Mouse (Mus musculus) heart, adult 11 months (tissue): Measurements from ENCODE around the gene Med20.
A peak's percentile ranks its signal among the peaks of the same experiment; 100 is the strongest.
"Not testable (repeated sequence)": the region's sequence is repeated elsewhere in the genome, so short reads cannot be mapped to it uniquely, and the experiment has no call there.

ENCODE experiments used
- DNase-seq: peaks from one replicate; pipeline ENCODE4 v3.0.0; 2022

Med20 gene

GRCm38 (mm10) chr17:47597261-47597660 is 14.1 kb upstream of the Med20 start:
- DNase-seq, result peak; percentile 93

DNA sequence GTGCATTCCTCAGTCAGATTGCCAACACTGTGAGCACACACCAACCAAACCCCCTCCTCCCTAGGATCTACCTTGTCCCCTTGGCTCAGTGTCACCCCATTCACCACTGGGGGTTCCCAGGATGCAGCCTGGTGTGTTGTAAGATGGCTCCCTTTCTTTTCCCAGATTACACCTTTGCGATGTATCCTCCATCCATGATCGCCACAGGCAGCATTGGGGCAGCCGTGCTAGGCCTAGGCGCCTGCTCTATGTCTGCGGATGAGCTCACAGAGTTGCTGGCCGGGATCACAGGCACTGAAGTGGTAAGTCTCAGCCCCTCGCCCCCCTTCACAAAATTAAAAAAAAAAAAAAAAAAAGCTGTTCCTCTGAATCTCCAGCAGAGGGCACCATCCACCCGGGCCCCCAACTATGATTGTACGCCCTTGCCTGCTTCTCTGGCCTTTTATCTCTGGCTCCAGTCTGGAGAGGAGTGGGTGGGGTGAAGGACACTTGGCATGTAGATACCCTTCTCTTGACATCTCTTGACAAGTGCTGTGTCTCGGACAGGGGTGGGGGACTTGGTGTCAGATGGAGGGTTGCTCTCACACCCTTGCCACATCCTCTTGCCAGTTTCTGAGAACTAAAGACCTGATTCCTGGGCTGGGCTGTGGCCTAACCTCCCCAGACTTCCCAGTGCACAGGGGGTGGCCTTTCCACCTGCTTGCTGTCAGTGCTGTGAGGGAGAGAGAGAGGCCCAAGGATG is 13.4 kb upstream of the Med20 start:
- DNase-seq, result peak; percentile 95

DNA sequence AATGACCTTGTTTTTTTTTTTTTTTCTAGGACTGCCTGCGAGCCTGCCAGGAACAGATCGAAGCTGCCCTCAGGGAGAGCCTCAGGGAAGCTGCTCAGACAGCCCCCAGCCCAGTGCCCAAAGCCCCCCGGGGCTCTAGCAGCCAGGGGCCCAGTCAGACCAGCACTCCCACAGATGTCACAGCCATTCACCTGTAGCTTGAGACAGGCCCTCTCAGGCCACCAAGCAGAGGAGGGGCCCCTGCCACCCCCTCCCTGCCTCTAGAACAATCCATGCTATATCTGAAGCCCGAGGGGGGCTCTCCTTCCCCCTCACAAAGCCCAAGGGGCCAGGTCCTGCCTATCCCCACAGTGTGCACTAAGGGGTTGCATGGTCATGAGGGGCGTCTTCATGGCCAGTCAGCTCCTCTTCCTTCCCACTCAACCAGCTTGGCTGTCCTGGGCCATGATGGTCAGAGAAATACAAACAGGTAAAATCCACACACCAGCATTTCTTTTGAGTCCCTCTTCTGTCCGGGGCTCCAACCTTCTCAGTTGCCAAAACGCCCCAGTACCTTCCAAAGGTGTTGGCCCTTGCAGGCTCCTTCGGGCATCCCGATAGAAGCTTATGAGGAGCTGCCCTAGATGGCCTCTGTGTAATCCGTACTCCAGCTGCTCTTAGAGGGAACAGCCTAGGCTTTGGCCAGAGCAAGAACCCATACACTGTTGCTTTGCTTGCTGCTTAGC is 12.6 kb upstream of the Med20 start:
- peak; percentile 94 for DNase-seq

DNA sequence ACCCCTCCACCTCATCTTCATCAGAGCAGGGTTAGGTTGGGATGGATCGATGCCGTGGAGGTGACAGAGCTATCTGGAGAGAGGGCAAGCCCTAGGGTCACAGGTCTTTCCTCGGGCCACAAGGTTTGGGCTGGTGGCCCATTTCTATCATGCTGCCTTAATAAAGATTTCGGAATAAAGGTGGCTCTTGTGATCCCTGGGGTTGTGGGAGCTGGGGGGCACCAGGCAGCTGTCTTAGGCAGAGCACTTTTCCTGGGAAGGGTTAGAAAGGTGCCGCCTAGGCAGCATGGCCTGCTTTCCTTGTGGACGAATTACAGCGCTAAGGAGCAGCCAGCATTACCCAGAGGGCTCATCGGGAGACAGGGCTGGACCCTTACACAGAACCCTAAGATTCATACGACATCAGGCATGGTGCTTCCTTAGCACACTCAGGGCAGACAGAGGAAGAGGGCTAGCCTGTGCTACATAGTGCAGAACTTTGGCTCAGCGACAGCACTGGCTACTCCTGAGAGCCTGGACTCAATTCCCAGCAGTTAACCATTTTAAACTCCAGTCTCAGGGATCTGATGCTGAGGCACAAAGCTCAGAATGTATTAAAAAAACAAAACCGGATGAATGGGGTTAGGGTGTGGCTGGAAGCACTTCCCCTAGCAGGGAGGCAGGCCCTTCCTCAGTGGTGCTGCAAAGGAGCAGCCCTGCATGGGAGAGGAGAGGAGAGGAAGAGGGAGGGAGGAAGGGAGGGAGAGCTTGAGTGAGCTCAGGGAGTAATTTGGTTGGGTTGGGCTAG is 11.7 kb upstream of the Med20 start:
- DNase-seq, result peak; percentile 97

- DNase-seq, result peak; percentile 88
These were observed 10.6 kb upstream of the Med20 start for GRCm38 (mm10) chr17:47600601-47601388.

GRCm38 (mm10) chr17:47601389-47601755 is 10.0 kb upstream of the Med20 start:
- peak; percentile 91 for DNase-seq

GRCm38 (mm10) chr17:47602289-47602688 is 9.1 kb upstream of the Med20 start:
- DNase-seq, result peak; percentile 89

DNA sequence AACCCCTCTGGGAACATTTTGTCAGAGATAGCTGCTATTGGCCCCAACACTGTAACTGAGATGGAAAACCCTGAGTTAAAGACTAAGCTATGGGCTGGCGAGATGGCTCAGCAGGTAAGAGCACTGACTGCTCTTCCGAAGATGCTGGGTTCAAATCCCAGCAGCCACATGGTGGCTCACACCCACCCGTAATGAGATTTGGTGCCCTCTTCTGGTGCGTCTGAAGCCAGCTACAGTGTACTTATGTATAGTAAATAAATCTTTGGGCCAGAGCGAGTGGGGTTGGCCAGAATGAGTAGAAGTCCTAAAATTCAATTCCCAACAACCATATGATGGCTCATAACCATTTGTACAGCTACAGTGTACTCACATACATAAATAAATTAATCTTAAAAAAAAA is 5.2 kb upstream of the Med20 start:
- no peak for DNase-seq

GRCm38 (mm10) chr17:47609182-47609581 is 2.2 kb upstream of the Med20 start:
- no peak for DNase-seq

DNA sequence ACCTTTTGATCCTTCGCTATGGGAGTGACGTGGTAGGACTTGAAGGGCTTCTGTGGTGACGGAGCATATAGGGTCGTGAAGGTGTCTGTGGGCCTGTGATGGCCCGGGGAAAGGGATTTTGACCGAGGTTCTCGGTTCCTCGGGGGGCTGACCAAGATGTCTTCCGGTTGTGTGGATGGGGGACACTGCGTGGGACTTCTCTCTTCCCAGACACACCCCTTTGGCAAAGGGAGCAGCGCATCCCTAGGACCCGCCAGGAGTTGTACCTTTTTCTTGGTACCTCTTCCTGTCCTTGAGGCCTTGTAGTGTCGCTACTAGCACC is 240 bp downstream of the Med20 start:
- no peak for DNase-seq

- peak; percentile 92 for DNase-seq
These were observed 2.6 kb downstream of the Med20 start for GRCm38 (mm10) chr17:47614018-47614417.

DNA sequence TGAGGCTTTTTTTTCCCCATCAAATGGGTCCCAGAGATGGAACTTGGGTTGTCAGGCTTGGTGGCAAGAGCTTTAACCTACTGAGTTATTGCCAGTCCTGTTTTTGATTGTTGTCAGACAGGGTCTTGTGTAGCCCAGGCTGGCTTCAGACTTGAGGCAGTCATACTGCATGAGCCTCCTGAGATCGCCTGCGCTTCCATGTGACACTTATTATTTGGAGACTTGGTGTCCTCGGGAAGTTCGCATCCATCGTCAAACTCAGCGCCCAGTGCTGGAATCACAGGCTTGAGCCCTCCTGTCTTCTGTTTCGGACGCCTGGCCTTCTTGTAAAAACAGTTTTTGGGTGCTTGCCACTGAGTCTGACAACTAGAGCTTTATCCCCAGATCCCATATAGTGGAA is 4.7 kb downstream of the Med20 start:
- peak; percentile 86 for DNase-seq

DNA sequence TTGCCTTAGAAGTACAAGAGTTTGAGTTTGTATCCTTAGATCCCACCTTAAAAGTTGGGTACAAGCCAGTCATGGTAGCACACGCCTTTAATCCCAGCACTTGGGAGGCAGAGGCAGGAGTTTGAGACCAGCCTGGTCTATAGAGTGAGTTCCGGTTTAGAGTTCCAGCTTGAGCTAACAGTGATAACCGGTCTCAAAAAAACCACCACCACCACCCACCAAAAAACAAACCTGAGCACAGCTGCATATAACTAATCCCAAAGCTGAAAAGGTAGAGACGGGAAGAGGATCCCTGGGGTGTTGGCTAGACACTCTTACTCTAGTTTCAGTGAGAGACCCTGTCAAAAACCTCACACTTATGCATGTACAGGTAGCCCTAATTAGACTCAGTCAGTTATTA is 5.3 kb downstream of the Med20 start:
- peak; percentile 84 for DNase-seq

DNA sequence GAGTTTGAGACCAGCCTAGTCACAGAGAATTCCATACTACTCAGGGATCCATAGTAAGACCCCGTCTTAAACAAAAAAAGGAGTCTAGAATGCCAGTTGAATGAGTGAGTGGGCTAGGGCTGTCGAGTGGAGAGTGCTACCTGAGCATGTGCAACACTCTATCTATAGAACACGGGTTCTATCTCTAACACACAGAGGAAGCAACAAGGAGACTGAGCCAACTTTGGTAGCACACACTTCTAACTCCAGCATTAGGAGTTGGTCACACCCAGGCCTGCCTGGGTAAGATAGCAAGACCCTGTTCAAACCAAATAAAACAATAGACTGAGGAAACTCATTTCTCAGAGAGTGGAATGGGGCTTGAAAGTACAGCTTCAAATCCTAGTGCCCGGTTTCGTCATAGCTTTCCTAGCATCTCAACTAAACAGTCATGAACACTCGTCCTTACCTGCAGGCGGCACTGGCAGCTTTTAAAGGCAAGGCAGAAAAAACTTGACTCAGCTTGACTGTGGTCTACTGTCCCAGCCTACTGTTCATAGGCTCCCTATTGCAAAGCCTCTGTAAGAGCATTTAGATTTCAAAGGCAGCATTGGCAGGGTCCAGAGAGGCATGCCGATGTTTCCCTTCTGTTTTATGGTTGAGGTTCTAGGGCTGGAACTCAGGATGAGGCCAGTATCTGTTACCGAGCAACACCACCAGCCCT is 6.4 kb downstream of the Med20 start:
- DNase-seq, result no peak

- no peak for DNase-seq
These were observed 7.4 kb downstream of the Med20 start for GRCm38 (mm10) chr17:47618556-47619311.

- DNase-seq, result peak; percentile 88
These were observed 11.7 kb downstream of the Med20 start for GRCm38 (mm10) chr17:47622912-47623554.

DNA sequence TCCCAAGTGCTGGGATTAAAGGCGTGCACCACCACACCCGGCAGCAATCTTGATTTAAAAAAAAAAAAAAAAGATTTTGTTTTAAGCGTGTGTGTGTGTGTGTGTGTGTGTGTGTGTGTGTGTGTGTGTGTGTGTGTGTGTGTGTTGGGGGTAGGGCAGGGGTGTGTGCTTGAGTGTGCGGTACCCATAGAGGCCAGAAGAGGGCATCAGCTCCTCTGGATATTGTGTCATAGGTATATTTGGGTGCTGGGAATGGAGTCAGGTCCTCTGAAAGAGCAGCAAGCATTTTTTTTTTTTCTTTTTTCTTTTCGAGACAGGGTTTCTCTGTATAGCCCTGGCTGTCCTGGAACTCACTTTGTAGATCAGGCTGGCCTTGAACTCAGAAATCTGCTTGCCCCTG is 13.2 kb downstream of the Med20 start:
- DNase-seq, result not testable (repeated sequence)

DNA sequence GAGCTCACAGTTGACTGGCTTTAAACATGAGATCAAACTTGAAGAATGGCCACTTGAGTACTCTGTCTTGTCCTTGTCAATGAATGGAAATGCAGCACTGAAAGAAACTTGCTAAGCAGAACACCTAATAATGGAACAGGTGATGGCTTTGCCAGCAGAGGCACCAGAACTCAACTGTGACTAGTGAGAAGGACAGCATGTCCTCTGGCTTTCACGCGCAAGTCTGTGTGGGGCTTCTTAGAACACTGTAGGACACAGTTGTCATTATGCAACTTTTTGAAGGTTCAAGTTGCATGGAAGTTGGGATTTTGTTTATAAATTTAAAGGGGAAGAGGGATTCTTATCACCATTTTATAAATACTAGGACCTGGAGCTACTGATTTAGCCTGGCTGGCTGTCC is 13.7 kb downstream of the Med20 start:
- peak; percentile 90 for DNase-seq

GRCm38 (mm10) chr17:47626031-47626430 is 14.6 kb downstream of the Med20 start:
- DNase-seq, result peak; percentile 7

DNA sequence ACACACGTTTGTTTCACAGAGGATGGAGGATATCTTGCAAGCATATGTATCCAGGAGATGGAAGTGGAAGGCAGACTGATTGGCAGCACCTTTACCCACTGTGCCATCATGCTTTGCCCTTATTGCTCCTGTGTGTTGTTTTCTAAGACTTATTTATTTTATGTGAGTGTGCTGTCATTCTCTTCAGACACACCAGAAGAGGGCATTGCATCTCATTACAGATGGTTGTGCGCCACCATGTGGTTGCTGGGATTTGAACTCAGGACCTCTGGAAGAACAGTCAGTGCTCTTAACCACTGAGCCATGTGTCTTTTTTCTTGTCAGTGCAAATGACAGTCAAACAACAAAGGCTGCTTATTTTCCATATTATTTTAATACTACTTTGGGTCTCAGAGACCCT is 16.4 kb downstream of the Med20 start:
- DNase-seq, result peak; percentile 33
